In genomic region chr8:117881414-117881973, GRCm38 (mm10) we compare ENCODE assay signal across 22 mouse cellular contexts.
A peak's percentile ranks its signal among the peaks of the same experiment; 100 is the strongest.
DNase-seq lines count a peak whose midpoint lies in the region; ATAC-seq and TF ChIP-seq lines count a peak whose summit lies in the region.
"Had no signal": no experiment of that assay in that cellular context is flagged by ENCODE, and none has a peak within 500 bp of the region (broad histone marks: within the 10 kb centered on the region; RNA-seq: fewer than 3 reads in every experiment).

No protein-coding gene starts in this region.

- H3K4me3 ChIP-seq in lung, embryonic 14.5 days (ENCODE audit: low read depth, low read length) = no peak overlapping the region
- H3K4me3 ChIP-seq in stomach, embryonic 16.5 days (replicated peaks; ENCODE audit: low read length) = no peak overlapping the region
- H3K4me3 ChIP-seq: embryonic facial prominence, embryonic 12.5 days; forebrain, embryonic 13.5 days; heart, embryonic 13.5 days; hindbrain, embryonic 12.5 days had no signal

- no peaks in the 10 kb centered on the region for H3K4me1 ChIP-seq in lung, embryonic 14.5 days (ENCODE audit: insufficient read depth)
- H3K4me1 ChIP-seq in stomach, embryonic 16.5 days (ENCODE audit: control insufficient read depth, insufficient read depth, low read length) = peaks cover 3% of the 10 kb centered on the region; the same call in 1 of the 2 replicates
- H3K4me1 ChIP-seq: embryonic facial prominence, embryonic 12.5 days; heart, embryonic 13.5 days; hindbrain, embryonic 12.5 days had no signal

- WGBS in lung, embryonic 14.5 days = 57% methylated on average over 8 of the region's 8 CpGs
- WGBS in stomach, embryonic 16.5 days = 43% methylated on average over 8 of the region's 8 CpGs

- H3K27ac ChIP-seq in lung, embryonic 14.5 days (ENCODE audit: low read depth) = no peak overlapping the region
- H3K27ac ChIP-seq in stomach, embryonic 16.5 days (ENCODE audit: low read length) = peak overlapping the region; percentile 72
- H3K27ac ChIP-seq: embryonic facial prominence, embryonic 12.5 days; forebrain, embryonic 13.5 days; heart, embryonic 13.5 days; hindbrain, embryonic 12.5 days had no signal

- no peak for DNase-seq in frontal cortex, postnatal 14 days (ENCODE audit: low spot score in 2 of 2)
- peak; percentile 12 for DNase-seq in lung, embryonic 14.5 days
- no peak for DNase-seq in lung, adult 18-20 months
- peak; percentile 65 for DNase-seq in brain, adult 2 months (ENCODE audit: low read depth, low spot score)
- DNase-seq in ovary, postnatal 36 days (ENCODE audit: low spot score) = no peak
- DNase-seq: adrenal gland, adult 8-10 months; B cell, adult 2 months; cerebellum, adult 11-12 months; cerebellum, adult 9-10 months; cerebellum, postnatal 25 days; forebrain, postnatal 0 days; gastrocnemius, postnatal 36 days; heart, adult 11 months; heart, postnatal 4 days had no signal

- TF ChIP-seq CTCF in lung, embryonic 14.5 days (IDR thresholded peaks at IDR 0.05; ENCODE audit: low read depth) = no peak

- peak; percentile 95 for ATAC-seq in frontal cortex, adult (ENCODE audit: low TSS enrichment)
- no peak for ATAC-seq in lung, embryonic 14.5 days (ENCODE audit: insufficient read depth)
- peak; percentile 61 for ATAC-seq in stomach, embryonic 16.5 days (ENCODE audit: insufficient read depth, low FRiP score)
- ATAC-seq: CD4-positive, CD25-positive, alpha-beta regulatory T cell, adult 4 months; forebrain, embryonic 13.5 days; forebrain, postnatal 0 days had no signal

- no peaks in the 10 kb centered on the region for H3K36me3 ChIP-seq in lung, embryonic 14.5 days (ENCODE audit: insufficient read depth)
- no peaks in the 10 kb centered on the region for H3K36me3 ChIP-seq in stomach, embryonic 16.5 days (ENCODE audit: control insufficient read depth, insufficient read depth, low read length)
- H3K36me3 ChIP-seq: embryonic facial prominence, embryonic 12.5 days; G1E; heart, embryonic 13.5 days; hindbrain, embryonic 12.5 days had no signal

- no peaks in the 10 kb centered on the region for H3K9me3 ChIP-seq in lung, embryonic 14.5 days (ENCODE audit: low read depth, low read length)
- H3K9me3 ChIP-seq in stomach, embryonic 16.5 days (replicated peaks; ENCODE audit: control insufficient read depth, low read length) = no peaks in the 10 kb centered on the region
- H3K9me3 ChIP-seq: embryonic facial prominence, embryonic 12.5 days; forebrain, embryonic 13.5 days; heart, embryonic 13.5 days; hindbrain, embryonic 12.5 days had no signal

- H3K9ac ChIP-seq in lung, embryonic 14.5 days = no peak overlapping the region
- no peak overlapping the region for H3K9ac ChIP-seq in stomach, embryonic 16.5 days (ENCODE audit: low read length)
- H3K9ac ChIP-seq: embryonic facial prominence, embryonic 12.5 days; forebrain, embryonic 13.5 days; forebrain, postnatal 0 days; heart, embryonic 13.5 days; hindbrain, embryonic 12.5 days had no signal

- H3K4me2 ChIP-seq in lung, embryonic 14.5 days = no peak overlapping the region
- no peak overlapping the region for H3K4me2 ChIP-seq in stomach, embryonic 16.5 days (ENCODE audit: low read depth, low read length)
- H3K4me2 ChIP-seq: embryonic facial prominence, embryonic 12.5 days; forebrain, embryonic 13.5 days; heart, embryonic 13.5 days; hindbrain, embryonic 12.5 days had no signal

- H3K27me3 ChIP-seq in lung, embryonic 14.5 days (ENCODE audit: insufficient read depth, low read length) = no peaks in the 10 kb centered on the region
- no peaks in the 10 kb centered on the region for H3K27me3 ChIP-seq in stomach, embryonic 16.5 days (ENCODE audit: control insufficient read depth, insufficient read depth, low read length)
- H3K27me3 ChIP-seq: embryonic facial prominence, embryonic 12.5 days; forebrain, embryonic 13.5 days; heart, embryonic 13.5 days; hindbrain, embryonic 12.5 days had no signal

Comparison
In these comparisons a context has a peak if more than half of its experiments do, and no peak if none do; other contexts are left out.
1. DNase-seq: peak in lung, embryonic 14.5 days (single experiment) and brain, adult 2 months (single experiment); none in frontal cortex, postnatal 14 days (0 of 2), lung, adult 18-20 months (0 of 2) and ovary, postnatal 36 days (single experiment).